Mouse (Mus musculus) cerebellum, adult 2 months (tissue): ENCODE data around the gene Zmpste24. TPM values are rescaled to one million over a fixed set of nuclear protein-coding genes. Genes with fewer than 3 reads are reported as not detected.

ENCODE experiments used
- DNase-seq, 2 experiments: peaks; one replicate each; pipeline ENCODE4 v3.0.0; 2021
- H3K27ac ChIP-seq: fragments of 200-500 bp; 2 replicates; pipeline ENCODE4 v1.5.1; 2012; ENCODE audit warnings: low read length, control low read depth, inconsistent platforms; ENCODE audit not compliant: insufficient read depth
- H3K27me3 ChIP-seq: fragments of 200-500 bp; 2 replicates; pipeline ENCODE4 v1.6.1; 2012; ENCODE audit warnings: inconsistent platforms, mild to moderate bottlenecking, low read length, moderate library complexity; ENCODE audit not compliant: control insufficient read depth, insufficient read depth
- H3K4me1 ChIP-seq: fragments of 200-500 bp; 2 replicates; pipeline ENCODE4 v1.6.1; 2011; ENCODE audit warnings: low read length; ENCODE audit not compliant: control insufficient read depth, insufficient read depth
- H3K4me3 ChIP-seq: fragments of 200-500 bp; replicated peaks from 2 replicates; pipeline ENCODE3; 2011; ENCODE audit warnings: mild to moderate bottlenecking, low read depth, low read length, control low read depth; ENCODE audit not compliant: insufficient read depth
- CTCF ChIP-seq: fragments of 200-500 bp; IDR thresholded peaks from 2 replicates; pipeline ENCODE4 v1.5.1; 2011; ENCODE audit warnings: low read depth, mild to moderate bottlenecking, control low read depth, low read length, moderate library complexity, borderline replicate concordance; ENCODE audit not compliant: insufficient read depth
- POLR2A ChIP-seq: fragments of 200-500 bp; IDR thresholded peaks from 2 replicates; pipeline ENCODE4 v1.6.1; 2011; ENCODE audit warnings: low read length, control low read depth, borderline replicate concordance; ENCODE audit not compliant: insufficient read depth
- WGBS: fragments of 180-500 bp; shearing (Covaris S2); methylation state at CpG from one replicate; pipeline ENCODE4 v1.1.7; 2018; 5-methylcytosine and 5-hydroxymethylcytosine counted together
- polyA plus RNA-seq: library from polyadenylated mRNA; depleted of rRNA; stranded (reverse); fragments of >200 nt; gene quantifications from 2 replicates; pipeline ENCODE4 v1.2.3, GENCODE M21; 2012; rRNA removed

The Zmpste24 gene
- polyA plus RNA-seq, 1 experiment = 25.3 TPM

DNA sequence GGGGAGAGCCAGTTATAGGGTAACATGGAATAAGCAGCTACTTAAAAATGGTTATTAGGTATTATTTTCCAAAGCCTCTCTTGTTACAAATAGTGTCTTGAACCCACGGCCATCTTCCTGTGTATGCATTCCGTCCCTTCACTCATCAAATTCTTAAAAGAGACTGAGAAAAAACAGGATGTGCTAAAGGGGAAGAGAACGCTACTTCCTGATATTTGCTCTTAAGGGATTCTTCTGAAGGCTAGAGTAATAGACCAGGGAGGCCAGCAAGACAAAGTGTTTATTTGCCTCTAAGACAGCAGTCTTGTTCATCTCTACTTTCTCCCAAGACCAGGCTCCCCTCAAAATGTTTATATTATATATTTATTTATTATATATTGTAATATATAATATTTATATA, 79.8 kb downstream of the Zmpste24 start:
- no peaks in the 10 kb centered on the region for H3K27me3 ChIP-seq
- H3K27ac ChIP-seq = no peak overlapping the region
- no peaks in the 10 kb centered on the region; the same call in 1 of the 2 replicates for H3K4me1 ChIP-seq
- no peak for TF ChIP-seq POLR2A
- TF ChIP-seq CTCF = no peak
- 92% methylated on average over 3 of the region's 3 CpGs for WGBS
- no peak overlapping the region for H3K4me3 ChIP-seq
- no peak for DNase-seq

DNA sequence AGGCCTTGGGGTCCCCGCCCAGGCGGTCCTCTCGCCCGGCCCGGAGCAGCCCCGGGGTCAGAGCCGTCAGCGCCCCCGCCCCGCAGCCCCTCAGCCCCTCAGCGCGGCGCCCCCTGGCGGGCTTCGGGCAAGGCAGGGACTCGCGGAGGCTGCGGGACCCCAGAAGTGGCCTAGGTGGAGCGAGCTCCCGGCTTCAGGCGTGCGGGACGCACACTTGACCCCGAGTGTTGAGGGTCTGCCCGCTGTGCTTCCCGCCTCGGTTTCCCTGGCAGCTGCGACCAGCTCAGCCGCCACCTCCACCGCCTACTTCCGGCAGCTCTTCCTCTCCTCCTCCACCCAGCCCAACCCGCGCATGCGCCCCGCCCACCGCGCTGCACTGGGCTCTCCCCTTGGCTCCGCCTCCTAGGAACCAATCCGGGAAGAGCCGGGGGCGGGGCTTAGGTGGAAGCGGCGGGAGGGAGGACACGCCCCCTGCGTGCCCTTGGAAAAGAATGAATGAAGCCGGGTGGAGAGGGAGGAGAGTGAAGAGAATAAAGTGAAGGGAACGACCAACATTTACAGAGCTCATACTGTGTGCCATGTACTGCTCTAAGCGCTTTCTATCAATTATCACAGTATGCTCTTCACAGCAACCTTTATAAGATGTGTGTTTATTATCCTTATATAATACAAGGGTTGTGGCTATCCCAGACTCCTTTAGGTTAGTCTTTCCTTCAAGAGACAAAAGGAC, 80.9 kb downstream of the Zmpste24 start, which contains the start of gene Smap2:
Gene Smap2 (minus strand): TSS at position 320 of the 730 bp plus-strand sequence.
- Histone ChIP-seq H3K27ac (peak within 1 kb of the TSS; percentile 60), H3K4me3 (peak within 1 kb of the TSS; percentile 81), H3K27me3 (no peaks in the 10 kb centered on the region), H3K4me1 (no peaks in the 10 kb centered on the region; the same call in 1 of the 2 replicates)
- TF ChIP-seq POLR2A = peak; percentile 87
- TF ChIP-seq CTCF = peak; percentile 40; the same call in 1 of the 2 replicates
- under 1% methylated on average over 47 of the region's 48 CpGs for WGBS
- DNase-seq = peak; percentile 98

DNA sequence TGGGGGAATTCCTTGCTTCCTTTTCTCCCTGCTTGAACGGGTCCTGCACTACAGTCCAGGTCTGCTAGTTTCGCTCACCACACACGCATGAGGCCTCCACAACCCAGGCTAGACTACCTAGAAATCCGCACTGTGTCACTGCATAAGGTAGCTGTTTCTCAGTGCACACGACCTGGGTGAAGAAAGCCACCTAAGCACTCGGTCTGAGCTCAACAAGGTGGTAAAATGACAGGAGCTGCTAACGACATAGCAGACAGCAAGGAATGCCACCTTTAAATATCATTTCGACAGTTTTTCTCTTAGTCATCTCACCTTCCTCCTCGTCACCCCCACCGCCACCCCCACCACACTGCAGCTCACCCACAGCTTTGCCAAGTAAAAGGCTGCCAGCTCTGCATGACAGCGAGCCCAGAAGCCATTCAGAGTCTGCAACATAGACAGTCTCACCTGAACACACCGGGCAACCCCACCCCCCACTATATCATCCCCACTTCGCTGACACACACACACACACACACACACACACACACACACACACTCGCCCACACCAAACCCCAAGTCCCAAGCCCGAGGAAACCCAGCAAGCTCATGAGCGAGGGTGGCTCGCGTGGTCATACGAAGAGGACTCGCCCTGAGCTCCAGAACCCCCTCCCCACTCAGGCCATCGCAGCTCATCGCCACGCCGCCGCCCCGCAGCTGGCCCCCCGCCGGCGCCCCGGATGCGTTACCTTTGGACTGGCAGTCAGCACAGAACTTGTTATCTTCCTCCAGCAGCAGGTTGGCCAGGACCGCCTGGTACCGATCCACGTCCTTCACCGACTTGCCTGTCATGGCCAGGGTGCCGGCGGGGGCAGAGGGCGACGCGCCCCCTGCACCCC, 81.8 kb downstream of the Zmpste24 start:
- WGBS = under 1% methylated on average over 39 of the region's 40 CpGs
- Histone ChIP-seq H3K27me3 (no peaks in the 10 kb centered on the region), H3K4me3 (peak overlapping the region; percentile 81), H3K4me1 (no peaks in the 10 kb centered on the region; the same call in 1 of the 2 replicates), H3K27ac (peak overlapping the region; percentile 60)
- DNase-seq = peak; percentile 73 to 79
- TF ChIP-seq POLR2A = no peak
- TF ChIP-seq CTCF = no peak

DNA sequence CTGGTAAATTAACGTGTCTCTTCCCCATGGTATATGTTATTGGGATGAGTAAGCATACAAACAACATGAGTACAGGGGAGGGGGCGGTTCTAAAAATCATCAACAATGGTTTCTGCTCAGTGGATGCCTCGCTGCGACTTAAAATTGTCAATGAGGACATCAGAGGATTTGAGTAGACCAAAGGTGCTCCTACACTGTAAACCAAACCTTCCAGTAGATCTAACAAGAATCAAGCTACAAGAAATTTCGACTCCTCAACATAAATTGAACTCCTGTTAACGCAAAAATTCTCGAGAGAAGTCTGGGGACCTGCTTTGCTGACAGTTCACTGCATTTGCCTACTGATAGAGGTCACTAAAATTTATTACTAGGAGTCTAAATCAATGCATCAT, 82.8 kb downstream of the Zmpste24 start:
- 56% methylated on average over 7 of the region's 7 CpGs for WGBS
- Histone ChIP-seq H3K4me3 (peak overlapping the region; percentile 81), H3K27ac (no peak overlapping the region), H3K27me3 (no peaks in the 10 kb centered on the region), H3K4me1 (peaks cover 3% of the 10 kb centered on the region; the same call in 1 of the 2 replicates)
- DNase-seq = no peak
- TF ChIP-seq CTCF = no peak
- no peak for TF ChIP-seq POLR2A

DNA sequence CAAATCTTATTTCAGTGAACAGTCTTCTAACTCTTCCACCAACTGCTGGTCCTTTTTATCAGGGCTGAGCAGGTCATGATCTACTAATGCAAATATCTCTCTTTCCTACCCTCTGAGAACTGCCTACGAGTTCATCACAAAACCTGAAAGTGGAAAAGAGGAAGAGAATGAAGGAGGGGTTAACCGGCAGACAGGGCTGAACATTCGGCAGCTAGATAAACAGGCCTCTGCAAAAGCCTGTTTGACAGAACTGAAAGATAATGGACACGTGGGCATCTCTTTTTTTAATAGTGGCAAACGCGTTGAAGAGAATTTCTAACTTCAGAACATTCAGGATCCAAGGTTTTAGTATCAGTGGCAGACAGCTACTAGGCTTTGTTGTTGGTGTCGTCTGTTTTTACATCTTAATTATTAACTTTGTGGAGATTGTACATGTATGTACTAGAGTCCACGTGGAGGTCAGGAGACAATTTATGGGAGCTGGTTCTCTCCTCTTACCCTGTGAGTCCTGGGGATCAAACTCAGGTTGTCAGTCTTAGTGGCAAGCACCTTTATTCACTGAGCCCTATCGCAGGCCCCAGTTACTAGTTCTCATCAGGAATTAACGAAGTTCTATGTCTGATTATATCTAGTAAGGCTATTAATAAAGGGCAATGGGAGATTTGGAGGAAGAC, 83.3 kb downstream of the Zmpste24 start:
- no peak for TF ChIP-seq CTCF
- no peak for TF ChIP-seq POLR2A
- WGBS = 65% methylated on average over 10 of the region's 10 CpGs
- H3K4me1 ChIP-seq = peaks cover 4% of the 10 kb centered on the region
- H3K27ac ChIP-seq = no peak overlapping the region
- no peaks in the 10 kb centered on the region for H3K27me3 ChIP-seq
- DNase-seq = no peak
- H3K4me3 ChIP-seq = no peak overlapping the region

DNA sequence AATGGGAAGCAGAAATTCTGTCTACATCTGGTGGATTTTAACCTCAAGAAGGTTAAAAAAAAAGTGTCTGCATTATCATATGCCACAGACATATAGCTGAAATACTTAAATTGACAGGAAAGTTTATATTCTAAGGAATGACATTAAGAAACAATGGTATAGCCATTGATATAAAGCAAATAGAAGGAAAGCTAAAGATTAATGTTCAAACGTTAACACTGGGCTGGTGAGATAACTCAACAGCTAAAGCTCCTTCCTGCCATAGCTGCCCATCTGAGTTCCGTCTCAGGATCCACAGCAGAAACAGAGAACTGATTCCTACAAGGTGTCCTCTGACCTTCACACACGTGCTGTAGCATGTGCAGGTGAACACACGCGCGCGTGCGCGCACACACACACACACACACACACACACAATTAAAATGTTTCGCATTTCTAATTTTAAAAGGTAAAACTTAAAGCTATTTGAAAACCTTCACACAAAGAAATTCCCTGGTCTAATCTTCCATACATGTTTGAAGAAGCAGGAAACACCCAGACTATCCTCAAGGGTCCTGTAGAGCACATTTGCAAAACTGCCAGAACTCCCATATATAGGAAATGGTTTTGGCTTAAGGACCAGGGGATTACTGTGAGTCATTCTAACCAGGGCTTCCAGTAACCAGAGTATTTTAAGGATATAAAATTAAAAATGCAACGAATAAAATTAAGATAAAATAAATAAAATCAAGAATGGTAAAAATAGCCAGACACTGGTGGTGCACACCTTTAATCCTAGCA, 87.1 kb downstream of the Zmpste24 start:
- H3K27me3 ChIP-seq = no peaks in the 10 kb centered on the region
- TF ChIP-seq POLR2A (no peak), CTCF (no peak)
- WGBS = 81% methylated on average over 11 of the region's 11 CpGs
- no peak overlapping the region for H3K27ac ChIP-seq
- peaks cover 8% of the 10 kb centered on the region for H3K4me1 ChIP-seq
- no peak for DNase-seq
- no peak overlapping the region for H3K4me3 ChIP-seq

Other genes starting within 250 kb of the Zmpste24 start
- 104 and 118 TPM in 2 replicates for gene Rims3, start 243.4 kb downstream of the Zmpste24 start, polyA plus RNA-seq
- gene Exo5, start 173.2 kb downstream of the Zmpste24 start, polyA plus RNA-seq = 9.4 and 10.1 TPM in 2 replicates
- 1.9 and 3.1 TPM in 2 replicates for gene Zfp69, start 146.5 kb downstream of the Zmpste24 start, polyA plus RNA-seq
- 82.0 and 90.6 TPM in 2 replicates for gene Smap2, start 81.0 kb downstream of the Zmpste24 start, polyA plus RNA-seq
- gene Col9a2, start 58.9 kb downstream of the Zmpste24 start, polyA plus RNA-seq = 10.0 and 11.1 TPM in 2 replicates
- 0.16 TPM in 2 replicates for gene Tmco2, start 11.0 kb upstream of the Zmpste24 start, polyA plus RNA-seq
- 14.9 and 16.0 TPM in 2 replicates for gene Rlf, start 116.8 kb upstream of the Zmpste24 start, polyA plus RNA-seq
- not detected in 2 replicates for gene Gm12888, start 226.7 kb upstream of the Zmpste24 start, polyA plus RNA-seq